Mouse (Mus musculus) v-Abl transformed pro-B cells (cell line): ENCODE measurements around the gene Pigu.

ENCODE experiments used
- in situ Hi-C, 2 experiments: fragments of 400-800 bp; cut with MboI; formaldehyde crosslinking; loops; one replicate each; pipeline ENCODE4 v1.15.1; 2025; ENCODE audit not compliant: unreplicated experiment in 2 of 2

Pigu gene

DNA sequence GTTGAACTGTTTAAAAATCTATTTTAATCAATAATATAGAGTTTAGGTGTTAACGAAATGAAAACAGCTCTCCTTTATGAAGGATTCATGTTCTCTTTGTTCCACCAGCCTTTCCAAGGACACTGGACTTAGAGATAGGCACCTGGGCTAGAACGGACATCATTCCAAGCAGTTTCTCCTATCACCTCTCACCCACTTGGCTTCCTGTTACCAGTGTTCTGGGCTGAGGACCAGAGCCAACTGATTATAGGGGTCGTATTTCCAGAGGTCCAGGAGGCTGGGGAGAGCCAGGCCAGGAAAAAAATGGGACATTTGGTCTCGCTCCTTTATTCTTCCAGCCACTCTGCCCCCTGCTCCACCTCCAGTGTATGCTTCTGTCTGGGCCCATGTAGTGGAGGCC is 15.2 kb upstream of the Pigu start:
- in situ Hi-C loops = no loop called here

DNA sequence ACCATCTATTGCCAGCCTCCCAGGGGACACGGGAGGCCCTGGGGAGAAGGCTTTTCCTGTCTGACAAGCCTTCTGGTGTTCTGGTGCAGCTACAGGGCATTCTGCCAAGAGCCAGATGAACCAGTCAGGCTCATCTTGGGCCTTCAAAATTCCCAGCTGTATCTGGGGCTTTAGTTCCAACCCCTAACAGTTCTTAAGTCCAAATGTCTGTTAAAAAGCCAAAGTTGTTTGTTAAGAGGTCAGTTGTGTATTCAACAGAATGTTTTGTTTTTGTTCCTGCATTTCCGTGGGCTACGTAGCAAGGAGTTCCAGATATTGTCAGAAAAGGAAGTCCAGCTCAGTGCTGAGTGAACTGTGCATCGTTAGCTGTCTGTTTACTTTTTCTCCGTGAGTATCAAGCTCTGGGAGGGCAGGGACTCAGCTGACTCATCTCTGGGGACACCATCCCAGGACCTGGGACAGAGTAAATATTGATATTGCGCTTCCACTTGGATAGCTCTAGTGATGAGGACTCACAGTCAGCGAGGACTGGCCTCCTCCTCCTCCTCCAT is 12.2 kb upstream of the Pigu start:
- in situ Hi-C loops = no loop called here

- in situ Hi-C loops = no loop called here
Measured at GRCm38 (mm10) chr2:155367635-155368284, 10.5 kb upstream of the Pigu start.

GRCm38 (mm10) chr2:155357686-155358399 is 613 bp upstream of the Pigu start:
- in situ Hi-C loops = no loop called here

GRCm38 (mm10) chr2:155354402-155354801 is 2.8 kb downstream of the Pigu start:
- in situ Hi-C loops = no loop called here

- in situ Hi-C loops = no loop called here
Measured at GRCm38 (mm10) chr2:155346670-155347069, 10.6 kb downstream of the Pigu start.

DNA sequence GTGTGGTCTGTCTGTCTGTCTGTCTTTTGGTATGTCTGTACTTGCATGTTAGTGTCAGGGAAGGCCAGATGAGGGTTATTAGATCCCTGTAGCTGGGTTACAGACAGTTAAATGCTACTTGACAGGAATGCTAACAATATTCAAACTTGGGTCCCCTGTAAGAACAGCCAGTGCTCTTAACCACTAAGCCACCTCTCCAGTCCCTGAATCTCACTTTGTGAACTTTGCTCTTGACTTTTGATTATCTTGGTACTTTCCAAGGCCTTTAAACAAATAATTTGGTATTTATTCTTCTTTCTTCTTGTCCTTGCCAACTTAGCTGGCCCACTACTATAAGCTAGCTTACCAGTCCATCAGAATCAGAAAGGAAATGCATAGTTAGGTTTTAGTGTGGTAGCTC is 17.1 kb downstream of the Pigu start:
- in situ Hi-C loops = no loop called here

DNA sequence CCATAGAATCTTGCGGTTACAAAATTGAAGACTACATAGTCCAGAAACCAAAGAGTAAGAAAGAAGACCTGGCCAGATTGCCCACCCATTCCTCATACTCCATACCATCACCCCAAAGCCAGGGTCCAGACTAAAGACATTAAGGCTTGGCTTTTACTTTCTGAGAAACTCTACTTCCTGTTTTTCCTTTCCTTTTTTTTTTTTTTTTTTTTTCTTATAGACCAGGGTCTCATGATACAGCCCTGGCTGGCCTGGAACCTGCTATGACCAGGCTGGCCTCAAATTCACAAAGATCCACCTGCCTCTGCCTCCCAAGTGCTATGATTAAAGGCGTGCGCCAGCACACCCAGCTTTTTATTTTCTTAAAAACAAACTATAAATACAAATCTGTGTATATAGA is 21.0 kb downstream of the Pigu start:
- in situ Hi-C loops = no loop called here

DNA sequence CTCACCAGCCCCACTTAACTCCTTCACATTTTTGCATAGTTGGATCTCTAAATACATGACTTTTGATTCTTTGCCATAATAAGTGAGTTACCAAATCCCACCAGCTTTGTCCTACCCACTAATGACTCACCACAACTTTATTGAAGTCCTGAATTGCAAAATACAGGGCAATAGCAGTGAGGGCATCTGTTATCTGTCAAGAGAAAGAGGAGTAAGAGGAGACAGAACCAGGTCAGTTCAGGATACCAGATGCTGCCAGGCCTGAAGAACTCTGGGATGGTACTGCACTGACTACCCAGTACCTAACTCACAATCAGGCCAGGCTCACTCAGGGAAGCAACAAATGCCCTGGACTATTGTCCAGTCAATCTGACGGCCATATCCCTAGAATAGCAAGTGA is 22.0 kb downstream of the Pigu start:
- in situ Hi-C loops = no loop called here

- in situ Hi-C loops = no loop called here
Measured at GRCm38 (mm10) chr2:155333421-155333820, 23.8 kb downstream of the Pigu start.

DNA sequence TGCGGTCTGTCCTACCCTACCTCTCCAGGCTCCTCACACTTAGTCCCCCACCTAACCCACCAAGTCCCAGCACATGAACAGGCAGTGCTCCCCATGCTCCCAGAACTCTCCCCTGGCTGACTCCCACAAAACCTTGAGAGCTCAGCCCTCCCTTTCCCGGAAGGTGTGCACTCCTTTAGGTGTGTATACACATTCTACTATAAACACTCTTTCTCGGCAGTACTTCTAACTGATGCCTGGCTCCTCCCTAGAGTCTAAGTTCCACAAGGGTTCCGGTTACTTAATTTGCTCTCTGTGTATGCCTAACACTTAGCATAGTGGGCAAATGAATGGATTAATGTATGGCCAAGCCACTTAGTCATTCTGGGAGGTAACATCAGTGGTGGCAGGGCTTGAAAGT is 25.9 kb downstream of the Pigu start:
- in situ Hi-C loops = no loop called here

- in situ Hi-C loops = no loop called here
Measured at GRCm38 (mm10) chr2:155330811-155331210, 26.4 kb downstream of the Pigu start.

- in situ Hi-C loops = no loop called here
Measured at GRCm38 (mm10) chr2:155329707-155330106, 27.5 kb downstream of the Pigu start.

DNA sequence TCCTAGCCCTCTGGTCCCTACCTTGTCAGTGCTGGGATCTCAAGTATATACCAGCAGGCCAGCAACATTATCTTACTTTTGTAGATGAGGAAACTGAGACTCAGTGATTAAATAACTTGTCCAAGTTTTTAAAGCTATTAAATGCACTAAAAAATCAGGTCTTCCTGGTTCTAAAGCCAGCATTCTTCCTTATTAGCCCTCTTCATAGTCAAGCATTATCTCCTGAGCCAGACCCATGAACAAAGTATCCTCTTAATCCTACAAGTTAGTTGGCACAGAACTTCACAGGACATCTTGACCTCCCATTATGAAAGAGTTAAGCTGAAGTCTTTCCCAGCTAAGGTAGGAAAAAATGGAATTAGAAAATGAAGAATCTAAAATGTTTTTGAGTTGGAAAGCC is 28.3 kb downstream of the Pigu start:
- in situ Hi-C loops = no loop called here

DNA sequence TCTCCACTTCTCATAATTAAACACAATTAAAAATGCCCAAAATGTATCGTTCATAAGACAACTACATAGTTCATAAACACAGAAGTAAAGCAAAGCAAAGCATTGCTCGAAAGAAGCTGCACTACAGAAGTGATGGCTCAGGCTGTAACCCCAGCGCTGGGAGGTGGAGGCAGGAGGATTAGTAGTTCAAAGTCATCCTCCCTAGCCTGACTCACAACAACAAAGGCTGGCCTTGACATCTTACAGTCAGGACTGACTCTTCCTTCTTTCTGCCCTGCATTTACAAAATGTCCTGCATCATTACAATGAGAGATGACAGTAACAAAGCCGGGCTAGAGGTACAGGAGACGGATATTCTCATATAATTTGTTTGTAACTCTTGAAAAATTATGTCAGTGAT is 29.3 kb downstream of the Pigu start:
- in situ Hi-C loops = no loop called here

DNA sequence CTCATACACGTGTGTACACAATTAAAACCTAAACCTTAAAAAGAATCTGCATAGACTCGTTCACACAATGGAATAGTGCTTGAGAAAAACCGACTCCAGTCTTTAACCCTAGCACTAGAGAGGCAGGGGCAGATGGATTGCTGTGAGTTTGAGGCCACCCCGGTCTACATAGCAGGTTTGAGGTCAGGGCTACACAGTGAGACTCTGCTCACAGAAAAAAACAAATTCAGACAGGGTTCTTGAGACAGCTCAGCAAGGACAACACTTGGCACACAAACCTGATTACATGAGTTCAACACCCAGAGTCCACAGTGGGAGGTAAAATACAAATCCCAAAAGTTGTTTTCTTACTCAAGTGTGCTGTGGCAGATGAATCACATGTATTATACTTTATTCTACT is 31.2 kb downstream of the Pigu start:
- in situ Hi-C loops = no loop called here

- in situ Hi-C loops = no loop called here
Measured at GRCm38 (mm10) chr2:155320596-155320995, 36.6 kb downstream of the Pigu start.

DNA sequence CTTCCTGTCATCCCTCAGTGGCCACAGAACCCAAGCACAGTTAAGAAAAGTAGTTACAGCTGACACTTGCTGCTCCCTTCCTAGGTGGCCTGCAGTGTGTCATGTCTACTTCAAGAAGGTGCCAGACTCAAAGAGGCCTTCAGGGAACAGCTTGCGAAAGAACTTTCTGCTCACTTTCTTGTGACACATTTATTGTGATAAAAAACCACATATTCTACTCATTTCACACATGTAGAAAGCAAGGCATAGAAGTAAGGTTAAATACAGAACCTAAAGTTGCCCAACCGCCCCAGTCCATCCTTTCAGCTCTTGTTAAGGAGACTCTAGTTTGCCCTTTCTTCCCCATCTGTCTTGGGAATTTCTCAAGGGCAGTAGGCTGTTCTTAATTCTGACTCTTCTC is 38.6 kb downstream of the Pigu start:
- in situ Hi-C loops = no loop called here

GRCm38 (mm10) chr2:155313671-155314070 is 43.6 kb downstream of the Pigu start:
- in situ Hi-C loops = no loop called here

DNA sequence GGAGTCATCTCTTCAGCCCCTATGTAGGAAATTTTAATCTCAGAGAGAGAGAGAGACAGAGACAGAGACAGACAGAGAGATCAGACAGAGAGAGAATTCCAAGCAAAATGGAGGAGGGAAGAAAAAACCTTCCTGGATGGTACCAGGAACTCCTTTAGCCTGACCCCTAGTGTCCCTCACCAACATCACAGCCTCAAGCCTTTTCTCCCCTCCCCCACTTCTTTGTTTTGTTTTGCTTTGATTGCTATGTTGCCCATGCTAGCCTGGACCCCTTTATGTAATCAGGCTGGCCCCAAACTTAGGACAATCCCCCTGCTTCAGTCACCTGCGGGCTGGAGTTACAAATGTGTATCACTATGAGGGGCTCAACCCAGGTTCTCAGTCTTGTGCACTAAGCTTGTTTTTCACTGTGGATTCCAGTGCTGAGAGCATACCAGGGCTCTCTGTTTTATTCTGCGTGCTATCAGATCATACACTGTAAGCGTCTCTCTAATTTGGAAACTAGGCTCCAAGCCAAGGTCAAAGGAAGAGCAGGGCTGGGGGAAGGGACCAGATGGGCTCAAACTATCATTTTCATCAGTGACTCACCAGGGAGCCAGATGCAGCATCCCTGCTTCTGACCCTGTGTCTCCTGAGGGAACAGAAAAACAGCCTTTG is 48.2 kb downstream of the Pigu start:
- in situ Hi-C loops = no loop called here

DNA sequence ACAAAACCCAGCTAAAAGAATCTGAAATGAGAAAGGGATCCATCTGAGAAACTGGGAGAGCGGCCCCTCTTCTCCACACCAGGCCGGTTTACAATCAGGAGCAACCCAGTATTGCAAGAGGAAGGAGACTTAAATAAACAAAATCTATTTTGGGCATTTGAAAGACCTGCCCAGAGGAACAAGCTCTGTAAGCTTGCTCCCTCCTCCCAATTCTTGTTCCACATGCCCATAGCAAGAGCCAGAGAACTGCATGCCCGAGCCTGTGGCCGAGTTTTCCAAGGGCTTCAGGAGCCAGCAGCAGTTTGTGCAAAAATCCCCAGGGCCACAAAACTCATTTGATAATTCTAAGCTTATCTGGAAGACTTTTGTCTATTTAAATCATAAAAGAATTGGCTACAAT is 57.7 kb downstream of the Pigu start:
- in situ Hi-C loops = no loop called here

DNA sequence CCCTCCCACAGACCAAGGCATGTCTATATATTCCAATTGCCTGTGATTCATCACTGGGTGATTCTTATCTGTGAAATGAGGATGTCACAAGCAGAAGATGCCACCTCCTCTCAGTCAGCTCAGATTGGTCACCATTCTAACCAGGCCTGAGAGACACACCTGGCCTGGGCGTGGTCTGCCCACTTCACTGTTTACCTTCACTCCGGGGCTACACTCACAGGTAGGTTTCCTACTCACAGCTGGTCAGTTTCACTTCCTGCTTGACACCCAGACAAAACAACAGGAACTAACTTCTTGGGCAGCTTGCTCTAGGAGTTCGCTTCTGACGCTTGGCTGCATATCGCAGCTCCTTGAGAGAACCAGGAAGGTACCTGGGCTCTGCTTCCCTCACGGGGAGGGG is 61.8 kb downstream of the Pigu start:
- in situ Hi-C loops = no loop called here
